Mouse (Mus musculus) hematopoietic stem cell, adult 5-6 weeks (primary cell): ENCODE results near the gene Zfp566. TPM values are rescaled to one million over a fixed set of nuclear protein-coding genes. Genes with fewer than 3 reads are reported as not detected.

Experiments
- ATAC-seq, 2 experiments: fragments of 125-278 bp in 1 of 2; replicated peaks in 1 of 2; 2 replicates each; pipeline ENCODE4 v1.8.0; 2016 to 2017; ENCODE audit warnings: inconsistent platforms in 2 of 2, mild to moderate bottlenecking in 2 of 2, moderate number of reproducible peaks in 2 of 2, low read depth in 1 of 2, moderate TSS enrichment in 1 of 2; ENCODE audit not compliant: low FRiP score in 2 of 2, poor library complexity in 2 of 2, severe bottlenecking in 2 of 2, insufficient read depth in 1 of 2, low TSS enrichment in 1 of 2
- total RNA-seq: library from RNA; stranded (forward); fragments of 172-1452, 232-1000 nt; gene quantifications from 2 replicates; pipeline ENCODE4 v1.2.3, GENCODE M21; 2017

Gene Zfp566
- total RNA-seq, 1 experiment from 2014 or later: 7.3 TPM

DNA sequence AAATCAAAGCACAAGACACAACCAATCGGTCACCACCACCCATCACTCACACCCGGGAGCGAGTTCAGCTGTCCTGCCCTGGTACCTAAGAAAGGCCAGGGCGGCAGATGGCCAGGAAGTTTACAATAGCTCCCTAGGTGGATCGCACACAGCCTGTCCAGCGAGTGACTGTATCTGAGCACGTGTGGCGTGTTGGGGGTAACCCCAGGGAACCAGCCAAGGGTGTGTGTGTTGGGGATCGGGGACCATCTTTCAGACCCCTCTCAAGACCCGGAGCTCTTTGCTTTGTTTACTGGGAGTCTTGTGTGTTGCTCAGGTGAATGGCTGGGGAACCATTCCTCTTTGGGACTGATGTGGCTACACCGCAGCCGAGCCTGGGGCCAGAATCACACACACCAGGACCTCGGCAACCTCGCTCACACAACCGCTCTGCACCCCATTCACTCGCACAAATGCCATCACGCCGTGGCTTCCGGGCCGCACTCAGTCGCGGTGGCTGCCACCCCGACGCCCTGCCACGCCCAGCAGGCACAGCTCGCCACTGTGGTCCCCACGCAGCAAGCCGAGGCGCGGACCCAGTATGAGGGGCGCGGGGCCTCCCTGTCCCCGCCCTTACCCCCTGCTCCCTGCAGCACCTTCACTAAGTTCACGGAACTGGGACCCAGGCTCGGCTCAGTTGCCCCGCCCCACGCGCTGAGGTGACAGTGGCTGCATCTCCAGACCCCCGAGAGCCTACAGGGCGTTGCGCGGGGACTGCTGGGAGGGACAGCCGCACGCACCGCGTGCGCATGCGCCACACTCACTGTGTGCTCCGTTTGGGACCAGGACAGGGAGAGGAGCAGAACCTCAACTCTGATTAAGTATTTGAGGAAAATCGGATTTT is 17.9 kb downstream of the Zfp566 start, which contains the start of gene Zfp82:
Zfp82 (minus strand) TSS at position 755 of the 883 bp plus-strand sequence.
- peak; percentile 92 to 95 for ATAC-seq

DNA sequence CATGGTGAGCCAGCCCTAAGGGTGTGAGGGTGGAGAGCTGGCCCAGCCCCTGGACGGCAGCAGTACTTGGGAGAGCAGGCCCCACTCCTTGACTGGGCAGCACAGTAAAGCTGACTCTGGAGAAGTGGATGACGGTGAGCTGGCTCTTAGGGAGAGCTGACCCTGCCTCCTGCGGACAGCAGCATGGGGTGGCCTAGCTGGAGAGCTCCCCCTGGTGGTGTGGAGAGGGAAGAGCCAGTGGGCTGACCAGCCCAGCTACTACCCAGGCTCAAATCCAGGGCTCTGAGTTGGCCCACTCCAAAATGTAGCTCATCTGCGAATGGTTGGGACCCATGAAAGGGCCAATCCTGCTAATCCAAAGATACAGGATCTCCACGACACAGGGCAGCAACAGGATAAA is 25.7 kb downstream of the Zfp566 start:
- no peak for ATAC-seq

DNA sequence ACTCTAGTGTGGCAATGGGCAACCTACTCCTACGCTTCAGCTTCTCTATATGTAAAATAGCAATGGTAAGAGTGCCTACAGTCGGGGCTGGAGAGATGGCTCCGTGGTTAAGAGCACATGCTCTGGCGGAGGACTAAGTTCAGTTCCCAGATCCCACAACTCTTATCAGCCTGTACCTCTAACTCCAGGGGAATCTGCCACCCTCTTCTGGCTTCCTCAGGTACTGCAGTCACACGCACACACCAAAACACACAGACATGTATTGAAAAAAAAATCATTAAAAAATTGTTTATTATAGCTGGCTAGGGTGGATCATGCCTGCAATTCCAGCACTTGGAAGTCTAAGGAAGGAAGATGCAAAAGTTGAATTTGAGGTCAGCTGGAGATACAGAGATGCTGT is 27.8 kb downstream of the Zfp566 start:
- no peak for ATAC-seq

DNA sequence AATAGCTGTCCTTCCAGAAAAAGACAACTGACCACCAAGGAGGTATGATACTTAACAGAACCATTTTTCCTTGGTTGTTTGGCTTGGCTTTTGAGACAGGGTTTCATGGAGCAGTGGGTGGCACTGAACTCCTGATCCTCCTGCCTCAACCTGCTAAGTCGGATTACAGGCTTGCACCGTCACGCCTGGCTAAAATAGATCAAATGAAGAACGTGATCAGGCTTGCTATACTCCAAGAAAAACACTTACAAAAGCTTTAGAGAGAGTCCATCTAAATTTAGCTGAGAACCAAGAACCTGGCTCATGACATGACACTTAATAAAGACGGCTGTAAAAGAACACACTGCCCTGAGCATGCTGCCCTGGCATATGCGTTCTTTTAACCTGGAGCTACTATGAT is 30.0 kb downstream of the Zfp566 start:
- ATAC-seq: no peak

DNA sequence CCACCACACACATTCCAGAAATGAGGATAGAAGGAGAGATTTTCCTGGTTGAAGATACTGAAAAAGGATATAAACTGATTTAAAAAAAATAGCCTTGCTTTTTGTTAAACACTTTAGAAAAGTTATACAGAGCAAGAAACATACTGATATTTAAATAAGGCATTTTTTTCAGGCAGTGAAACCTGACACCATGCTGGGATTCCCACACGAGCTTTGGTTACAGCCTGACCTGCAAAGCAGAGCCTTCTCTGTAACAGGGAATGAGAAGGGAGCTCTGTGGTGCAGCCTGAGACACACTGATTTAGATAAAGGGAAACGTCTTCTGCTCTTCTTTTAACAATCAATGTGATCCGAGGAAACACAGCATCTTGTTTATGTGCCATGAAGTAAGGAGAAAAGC is 36.7 kb downstream of the Zfp566 start:
- ATAC-seq: no peak

DNA sequence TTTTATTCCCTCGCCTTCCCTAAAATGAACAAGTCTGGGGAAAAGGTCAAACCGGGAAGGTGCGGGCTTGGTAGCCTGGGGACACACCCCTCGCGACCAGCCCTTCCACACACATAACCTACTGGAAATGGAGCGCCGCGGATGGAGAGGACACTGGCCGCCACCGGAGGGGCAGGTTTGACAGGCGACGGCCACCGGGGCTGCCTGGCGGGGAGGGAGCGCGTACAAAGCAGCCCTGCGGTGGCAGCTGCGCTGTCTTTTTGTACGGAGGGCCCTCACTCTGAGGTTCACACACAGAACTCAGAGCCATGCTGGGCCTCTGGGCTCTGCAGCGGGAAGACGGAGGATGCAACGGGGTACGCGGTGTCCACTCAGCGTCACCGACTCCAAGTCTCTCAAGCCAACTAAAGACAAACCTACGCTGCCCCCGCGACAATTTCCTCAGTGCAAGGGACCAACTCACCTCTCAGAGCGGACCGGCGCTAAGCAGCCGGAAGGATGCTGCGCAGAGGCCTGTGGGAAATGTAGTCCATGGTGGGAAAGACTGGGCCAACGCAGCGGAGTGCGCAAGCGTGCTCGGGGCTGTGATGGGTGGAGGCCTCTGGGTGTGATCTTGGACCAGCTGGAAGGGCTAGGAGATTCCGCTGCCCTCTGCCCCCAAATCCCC is 39.3 kb downstream of the Zfp566 start, which contains the start of gene Zfp14:
Zfp14 (minus strand) TSS at position 499 of the 667 bp plus-strand sequence.
- peak; percentile 99 for ATAC-seq

DNA sequence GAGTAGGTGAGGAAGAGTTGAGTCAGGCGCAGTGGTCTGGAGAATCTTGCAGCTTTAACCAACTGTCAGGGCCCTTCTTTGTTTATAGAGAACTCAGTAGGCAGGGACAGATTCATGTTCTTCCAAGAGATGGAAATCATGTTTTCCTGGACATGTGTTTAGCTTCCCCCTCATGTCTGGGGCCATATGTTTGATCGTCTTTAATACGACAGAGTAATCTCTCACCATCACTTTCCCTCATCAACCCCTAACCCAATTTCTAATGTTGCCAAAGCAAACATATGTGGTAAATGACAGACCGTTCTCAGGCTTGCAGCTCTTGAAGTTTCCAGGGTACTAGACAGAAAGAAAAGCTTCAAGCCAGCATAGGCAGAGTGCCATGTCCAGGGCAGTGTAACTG is 42.2 kb downstream of the Zfp566 start:
- ATAC-seq: no peak

DNA sequence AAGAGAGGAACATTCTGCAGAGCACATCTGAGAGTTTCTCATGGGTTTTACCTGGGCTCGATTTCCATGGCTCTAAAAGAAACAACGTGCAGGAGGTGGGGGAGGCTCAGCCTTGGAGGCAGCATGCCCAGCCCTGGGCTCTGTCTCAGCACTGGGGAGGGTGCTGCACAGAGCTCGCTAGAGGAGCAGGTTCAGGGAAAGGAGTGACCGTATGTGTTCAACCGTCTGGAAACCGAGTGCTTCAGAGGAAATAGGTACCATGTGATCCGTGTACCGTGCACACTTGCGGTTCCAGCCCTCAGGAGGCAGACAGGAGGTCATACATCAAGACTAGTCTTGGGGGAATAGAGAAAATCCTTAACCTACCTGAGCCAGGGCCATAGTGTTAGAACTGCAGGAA is 46.0 kb downstream of the Zfp566 start:
- ATAC-seq: peak; percentile 27 to 56; a peak in 2 of 4 replicates

DNA sequence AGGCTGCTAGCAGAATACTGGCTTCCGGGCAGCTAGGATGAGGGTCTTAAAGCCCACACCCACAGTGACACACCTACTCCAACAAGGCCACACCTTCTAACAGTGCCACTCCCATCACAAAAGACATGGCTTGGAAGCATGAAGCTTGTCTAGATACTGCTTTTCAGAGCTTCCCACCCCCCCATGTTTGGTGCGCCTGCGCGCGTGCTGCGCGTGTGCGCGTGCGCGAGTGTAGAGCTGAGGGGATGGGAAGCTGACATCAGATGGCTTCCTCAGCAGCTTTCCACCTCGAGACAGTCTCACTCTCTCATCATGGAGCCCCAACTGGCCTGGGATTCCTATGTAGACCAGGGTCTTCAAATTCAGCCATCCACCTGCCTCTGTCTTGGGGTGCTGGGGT is 56.0 kb downstream of the Zfp566 start:
- ATAC-seq: no peak

DNA sequence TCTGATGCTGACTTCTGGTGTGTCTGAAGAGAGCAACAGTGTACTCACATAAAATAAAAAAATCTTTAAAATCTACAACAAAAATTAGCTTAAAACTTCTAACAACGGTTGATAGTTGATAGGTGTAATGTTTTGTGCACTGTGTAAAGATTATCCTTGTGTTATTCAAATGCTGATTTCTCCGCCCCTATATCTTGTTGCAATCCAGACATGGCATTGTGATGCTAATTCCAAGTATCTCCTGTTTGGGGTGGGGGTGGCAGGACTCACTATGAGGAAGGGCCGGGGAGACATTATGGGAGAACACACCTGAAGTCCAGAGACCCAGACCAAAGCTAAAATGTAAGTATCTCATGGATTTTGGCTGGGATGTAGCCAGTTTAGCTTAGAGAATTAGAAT is 58.9 kb downstream of the Zfp566 start:
- no peak for ATAC-seq

DNA sequence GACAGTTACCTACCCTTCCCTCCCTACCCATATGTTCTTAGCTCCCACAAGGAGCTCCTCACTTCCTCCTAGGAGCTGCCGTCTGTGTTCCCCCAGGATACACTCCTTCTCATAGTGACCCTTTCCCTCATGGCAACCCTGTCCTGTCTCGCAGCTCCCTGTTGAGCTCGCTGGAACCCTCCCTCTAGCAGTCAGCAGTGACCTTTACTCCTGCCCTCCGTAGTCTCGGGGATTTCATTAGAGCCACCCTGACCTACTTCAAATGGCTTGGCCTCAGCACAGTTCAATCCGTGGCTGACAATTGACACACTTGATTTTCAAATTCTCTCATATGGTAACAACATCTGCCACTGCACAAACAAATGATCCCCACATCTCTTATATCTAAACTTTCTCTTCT is 59.6 kb downstream of the Zfp566 start:
- no peak for ATAC-seq

DNA sequence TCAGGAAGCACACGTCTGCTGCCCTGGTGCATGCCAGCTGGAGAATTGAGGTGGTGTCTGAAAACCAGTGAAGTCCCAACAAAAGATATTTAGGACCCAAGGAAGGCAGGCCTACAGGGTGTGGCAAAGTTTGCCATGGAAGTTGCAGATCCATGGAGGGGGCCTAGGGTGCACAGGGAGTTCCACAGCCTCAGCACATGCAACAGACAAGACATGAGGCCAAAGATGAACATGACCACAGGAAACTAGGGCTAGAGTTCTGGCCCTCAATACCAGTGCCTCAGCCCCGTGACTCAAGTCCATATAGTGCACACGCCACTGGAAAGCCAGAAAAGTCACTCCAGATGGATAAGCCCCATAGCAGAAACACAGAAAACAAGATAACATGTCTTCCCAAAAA is 61.8 kb downstream of the Zfp566 start:
- ATAC-seq: no peak

Other genes starting within 250 kb of the Zfp566 start
- 6.1 and 7.4 TPM in 2 replicates for gene Zfp940, start 236.9 kb downstream of the Zfp566 start, total RNA-seq
- 2.6 and 6.1 TPM in 2 replicates for gene Zfp420, start 230.5 kb downstream of the Zfp566 start, total RNA-seq
- gene Zfp27, start 184.0 kb downstream of the Zfp566 start, total RNA-seq: 11.9 and 20.2 TPM in 2 replicates
- gene Zfp383, start 182.3 kb downstream of the Zfp566 start, total RNA-seq: 2.2 and 4.5 TPM in 2 replicates
- gene Zfp74, start 136.4 kb downstream of the Zfp566 start, total RNA-seq: 11.7 and 15.1 TPM in 2 replicates
- 21.7 and 23.1 TPM in 2 replicates for gene Zfp568, start 106.6 kb downstream of the Zfp566 start, total RNA-seq
- gene Zfp14, start 39.1 kb downstream of the Zfp566 start, total RNA-seq: 3.5 and 4.3 TPM in 2 replicates
- gene Zfp82, start 17.6 kb downstream of the Zfp566 start, total RNA-seq: 4.4 and 6.6 TPM in 2 replicates
- not detected in 2 replicates for gene Gm26920, start 117 bp downstream of the Zfp566 start, total RNA-seq
- gene Zfp260, start 4.2 kb upstream of the Zfp566 start, total RNA-seq: 55.7 and 56.5 TPM in 2 replicates
- 7.9 and 8.3 TPM in 2 replicates for gene Zfp382, start 31.4 kb upstream of the Zfp566 start, total RNA-seq
- 117 and 134 TPM in 2 replicates for gene Zfp146, start 79.2 kb upstream of the Zfp566 start, total RNA-seq
- gene Cox7a1, start 93.6 kb upstream of the Zfp566 start, total RNA-seq: not detected in 2 replicates
- gene Capns1, start 108.3 kb upstream of the Zfp566 start, total RNA-seq: 215 and 230 TPM in 2 replicates
- gene Polr2i, start 141.4 kb upstream of the Zfp566 start, total RNA-seq: 41.9 and 45.3 TPM in 2 replicates
- 24.8 and 35.0 TPM in 2 replicates for gene Tbcb, start 141.7 kb upstream of the Zfp566 start, total RNA-seq
- gene Ovol3, start 145.2 kb upstream of the Zfp566 start, total RNA-seq: not detected in 2 replicates
- 1.1 TPM in 1 of 2 replicates, not detected in the other for gene Thap8, start 189.6 kb upstream of the Zfp566 start, total RNA-seq
- gene Wdr62, start 189.9 kb upstream of the Zfp566 start, total RNA-seq: 6.3 and 11.0 TPM in 2 replicates
- 4.9 TPM in 1 of 2 replicates, not detected in the other for gene Clip3, start 201.2 kb upstream of the Zfp566 start, total RNA-seq
- 30.5 and 41.4 TPM in 2 replicates for gene Alkbh6, start 218.2 kb upstream of the Zfp566 start, total RNA-seq
- 2.2 and 2.8 TPM in 2 replicates for gene Syne4, start 224.3 kb upstream of the Zfp566 start, total RNA-seq
- 0.44 and 3.9 TPM in 2 replicates for gene E130208F15Rik, start 231.2 kb upstream of the Zfp566 start, total RNA-seq
- 8.3 and 11.9 TPM in 2 replicates for gene Sdhaf1, start 233.4 kb upstream of the Zfp566 start, total RNA-seq